Mouse (Mus musculus) gastrocnemius, postnatal 25 days (tissue): ENCODE measurements around the gene Otud7a. TPM values are rescaled to one million over a fixed set of nuclear protein-coding genes. Genes with fewer than 3 reads are reported as not detected.

Experiments
- DNase-seq: peaks from one replicate; pipeline ENCODE4 v3.0.0; 2022
- total RNA-seq, 2 experiments: library from RNA; stranded (reverse); gene quantifications; 1 replicate in 1 of 2; 2 replicates in 1 of 2; pipeline ENCODE4 v1.2.3; 2021

Otud7a gene
- total RNA-seq, 2 experiments from 2014 or later = 0.27 TPM; not detected in 1

DNA sequence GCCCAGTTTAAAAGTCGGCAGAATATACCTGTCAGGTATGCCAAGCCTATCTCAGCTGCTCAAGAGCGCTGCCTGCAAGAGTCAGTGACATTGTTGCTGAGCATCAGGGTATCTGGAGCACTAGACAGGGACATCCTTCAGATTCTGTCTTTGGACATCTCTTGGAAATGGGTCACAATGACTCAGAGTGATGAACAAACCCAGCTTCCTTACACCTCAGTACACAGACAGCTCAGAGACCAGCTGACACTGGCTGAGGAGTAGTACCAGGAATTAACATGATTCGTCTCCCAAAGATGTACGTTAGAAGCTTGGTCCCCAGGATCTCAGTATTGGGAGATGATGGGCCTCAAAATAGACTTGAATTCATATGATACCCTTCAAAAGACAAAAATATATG lies 332.8 kb downstream of the Otud7a start:
- DNase-seq = no peak

DNA sequence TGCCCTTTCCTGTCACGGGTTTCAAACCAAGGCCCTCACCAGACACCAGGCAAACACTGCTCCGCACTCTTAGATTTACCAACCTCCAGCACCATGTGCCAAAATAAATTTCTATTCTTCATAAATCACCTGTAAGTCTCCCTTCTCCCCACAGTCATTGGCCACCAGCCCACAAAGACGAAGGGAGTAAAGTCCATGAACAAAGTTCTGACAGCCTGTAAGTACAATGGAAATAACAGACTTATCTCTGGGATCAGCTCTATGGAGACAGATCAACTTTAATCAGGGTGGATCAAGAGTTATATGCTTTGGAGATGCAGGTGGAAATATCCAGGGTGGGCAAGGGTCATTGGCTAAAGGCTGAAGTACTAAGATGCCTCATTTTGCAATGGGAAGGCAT lies 336.3 kb downstream of the Otud7a start:
- no peak for DNase-seq

DNA sequence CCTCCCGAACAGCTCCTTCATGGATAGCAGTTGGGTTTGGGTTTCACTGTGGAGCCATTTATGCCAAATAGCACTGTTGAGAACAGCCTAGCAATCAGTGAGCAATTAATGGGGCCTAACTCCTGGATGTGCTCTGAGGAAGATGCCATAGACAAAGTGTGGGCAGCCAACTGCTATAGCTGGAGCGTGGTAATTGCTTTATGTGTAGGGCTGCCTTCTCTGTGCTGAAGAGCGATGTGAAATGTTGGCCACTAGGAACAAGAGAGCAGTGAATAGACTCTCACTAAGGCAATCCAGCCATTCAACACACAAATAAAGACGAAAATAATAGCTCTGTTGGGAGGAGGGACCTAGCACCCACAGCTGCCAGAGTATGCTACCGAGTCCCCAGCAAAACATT lies 345.2 kb downstream of the Otud7a start:
- DNase-seq = no peak

DNA sequence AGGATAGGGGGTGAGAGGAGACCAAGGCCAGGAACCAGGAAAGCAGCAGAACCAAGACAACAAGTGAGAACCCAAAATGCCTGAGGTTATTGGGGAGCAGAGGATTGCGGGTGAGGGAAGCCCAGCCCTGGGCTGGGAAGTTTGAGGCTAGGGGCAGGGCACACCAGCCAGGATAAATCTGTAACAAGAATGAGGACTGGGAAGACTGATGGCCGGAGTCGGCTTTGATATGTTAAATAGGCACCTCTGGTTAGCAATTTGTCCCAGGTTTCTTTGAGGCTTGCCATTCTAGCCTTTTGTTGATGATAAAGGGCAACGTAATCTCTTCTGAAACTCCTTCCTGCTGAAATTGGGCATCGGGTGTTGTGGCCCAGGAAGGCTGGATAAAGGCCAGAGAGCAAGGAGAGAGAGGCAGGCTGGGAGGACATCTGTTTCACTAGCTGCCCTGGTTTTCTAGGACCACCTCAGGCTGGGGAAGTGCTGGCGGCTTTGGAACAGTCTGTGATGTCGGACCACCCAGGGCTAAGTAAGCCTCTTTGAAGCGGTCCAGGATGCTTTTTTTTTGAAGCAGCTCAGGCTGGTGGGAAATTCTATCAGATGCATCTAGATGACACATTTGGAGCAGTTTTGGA lies 351.6 kb downstream of the Otud7a start:
- no peak for DNase-seq

DNA sequence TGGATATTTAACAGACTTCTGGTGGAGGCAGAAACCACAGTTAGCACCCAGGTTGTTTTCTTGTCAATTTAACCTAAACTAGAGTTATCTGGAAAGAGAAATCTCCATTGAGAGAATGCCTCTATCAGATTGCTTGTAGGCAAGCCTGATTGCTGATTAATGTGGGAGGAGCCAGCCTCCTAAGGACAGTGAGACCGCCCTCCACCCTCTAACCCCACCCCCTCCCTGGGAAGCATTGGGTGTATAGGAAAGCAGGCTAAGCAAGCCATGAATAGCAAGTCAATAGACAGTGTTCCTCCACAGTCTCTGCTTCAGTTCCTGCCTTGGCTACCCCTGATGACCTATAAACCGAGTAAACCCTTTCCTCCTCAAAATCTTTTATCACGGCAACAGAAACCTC lies 353.9 kb downstream of the Otud7a start:
- DNase-seq = no peak

DNA sequence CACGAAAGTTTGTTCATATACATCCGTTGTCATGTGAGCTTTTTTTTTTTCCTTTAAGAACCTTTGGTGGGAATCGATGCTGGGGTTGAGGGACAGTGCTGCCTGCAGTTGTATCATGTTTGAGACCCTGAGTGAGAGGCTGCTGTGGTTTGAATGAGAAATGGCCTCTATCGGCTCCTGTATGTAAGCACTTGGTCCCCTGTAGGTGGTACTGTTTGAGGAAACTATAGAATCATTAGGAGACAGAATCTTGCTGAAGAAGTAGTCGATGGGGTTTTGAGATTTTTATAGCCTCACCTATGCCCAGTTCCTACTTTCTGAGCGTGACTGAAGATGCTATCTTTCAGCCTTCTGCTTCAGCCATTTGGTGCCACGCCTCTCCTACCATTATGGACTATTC lies 354.8 kb downstream of the Otud7a start:
- no peak for DNase-seq

DNA sequence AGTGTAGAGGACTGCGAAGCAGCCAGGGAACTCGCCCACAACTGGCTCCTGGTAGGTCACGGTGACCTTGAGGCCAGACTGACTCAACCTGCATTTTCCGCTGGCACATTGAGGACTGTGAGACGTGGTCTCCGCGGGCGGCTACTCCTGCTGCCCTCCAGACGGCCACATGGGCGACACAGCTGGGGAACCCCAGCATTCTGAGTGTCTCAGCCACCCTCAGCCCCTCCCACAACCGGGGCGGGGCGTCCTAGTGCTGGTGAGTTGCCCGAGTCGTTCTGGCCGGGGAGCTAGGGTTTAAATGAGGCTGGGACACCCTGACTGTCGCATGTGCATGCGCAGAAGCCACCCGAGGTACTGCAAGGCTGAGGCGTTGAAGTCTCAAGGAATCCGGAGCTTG lies 358.2 kb downstream of the Otud7a start:
- peak; percentile 50 for DNase-seq

Other genes starting within 250 kb of the Otud7a start
- under 1 TPM; 0.18 to 0.27 TPM for gene Chrna7, start 232.2 kb upstream of the Otud7a start, total RNA-seq